Mouse (Mus musculus): ENCODE measurements at regions not wholly inside any gene's neighbourhood (a gene's known extent, or its start where the extent isn't known, plus 50 kb on each side); places are given as distances from the start of the nearest gene placed in this dataset.

DNA sequence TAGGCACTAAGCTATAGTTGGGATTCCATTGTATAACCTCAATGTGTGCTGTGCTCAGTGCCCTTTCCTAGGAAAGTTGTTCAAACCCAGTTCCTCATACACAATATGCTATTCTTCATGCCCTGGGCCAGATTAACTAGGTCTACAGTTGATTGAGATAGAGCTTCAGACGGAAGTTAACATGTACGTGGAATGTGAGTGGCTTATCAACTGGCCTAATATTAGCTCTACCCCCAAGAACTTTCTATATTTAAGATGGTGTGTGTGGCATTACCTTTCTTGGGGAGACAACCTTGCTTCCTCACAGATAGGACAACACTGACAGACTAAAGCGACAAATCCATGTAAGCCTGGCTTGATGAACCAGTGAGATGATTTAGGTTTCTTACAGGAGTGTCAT is 629.4 kb upstream of the Fam92a start:
- H3K9ac ChIP-seq (ENCODE audit: insufficient read depth, low read depth, low read length, poor library complexity, severe bottlenecking) = no peak overlapping the region
- in situ Hi-C loops (cut with MboI; ENCODE audit: low sequenced_read_pairs in 2 of 2, unreplicated experiment in 2 of 2) = no loop called here
- no peak overlapping the region for H3K4me3 ChIP-seq (ENCODE audit: insufficient read depth in 1 of 2, low read depth in 1 of 2, low read length in 2 of 2, poor library complexity in 1 of 2, severe bottlenecking in 1 of 2)
- no peak overlapping the region for H3K27ac ChIP-seq (ENCODE audit: insufficient read depth, low read depth, low read length, poor library complexity, severe bottlenecking)
- DNase-seq (ENCODE audit: low read depth, low spot score) = no peak
- TF ChIP-seq ZNF384 (IDR thresholded peaks at IDR 0.05; ENCODE audit: low read depth, low read length) = no peak
- no peak for TF ChIP-seq ZC3H11A (IDR thresholded peaks at IDR 0.05; ENCODE audit: borderline replicate concordance, low read depth, low read length)
- TF ChIP-seq CHD2 (IDR thresholded peaks at IDR 0.05; ENCODE audit: low read depth, low read length) = no peak
- TF ChIP-seq MAFK (IDR thresholded peaks at IDR 0.05; ENCODE audit: insufficient read depth, low read depth, low read length) = no peak
- no peak for TF ChIP-seq HCFC1 (IDR thresholded peaks at IDR 0.05; ENCODE audit: borderline replicate concordance, insufficient read depth, low read length)
- H3K4me1 ChIP-seq (ENCODE audit: control insufficient read depth in 2 of 2, insufficient read depth in 2 of 2, low read length in 2 of 2, poor library complexity in 1 of 2) = no peaks in the 10 kb centered on the region
- no peaks in the 10 kb centered on the region for H3K36me3 ChIP-seq (ENCODE audit: control insufficient read depth, insufficient read depth, low read length, poor library complexity, severe bottlenecking)
- no peaks in the 10 kb centered on the region for H3K9me3 ChIP-seq (ENCODE audit: control insufficient read depth, insufficient read depth, low read depth, low read length)

DNA sequence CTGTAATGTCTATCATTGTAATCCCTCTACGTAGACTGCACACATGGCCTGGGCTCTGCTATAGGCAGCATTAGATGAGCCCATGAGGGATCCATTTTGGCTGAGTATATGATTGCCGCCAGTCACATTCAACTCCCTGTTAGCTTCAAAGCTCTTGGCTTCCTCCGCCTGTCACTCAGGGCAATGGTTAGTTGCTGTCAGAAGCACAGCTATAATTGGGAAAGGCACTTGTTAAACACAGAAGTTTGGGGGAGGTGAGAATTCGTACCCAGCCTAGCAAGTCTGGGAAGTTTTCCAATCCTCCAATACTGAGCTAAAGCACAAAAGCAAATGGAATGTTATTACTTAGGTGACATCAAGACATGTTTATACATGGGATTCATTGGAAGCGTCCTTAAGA is 627.7 kb upstream of the Fam92a start:
- DNase-seq (ENCODE audit: low read depth, low spot score) = no peak
- H3K9ac ChIP-seq (ENCODE audit: insufficient read depth, low read depth, low read length, poor library complexity, severe bottlenecking) = no peak overlapping the region
- in situ Hi-C loops (cut with MboI; ENCODE audit: low sequenced_read_pairs in 2 of 2, unreplicated experiment in 2 of 2) = no loop called here
- TF ChIP-seq CHD2 (IDR thresholded peaks at IDR 0.05; ENCODE audit: low read depth, low read length) = no peak
- TF ChIP-seq HCFC1 (IDR thresholded peaks at IDR 0.05; ENCODE audit: borderline replicate concordance, insufficient read depth, low read length) = no peak
- no peak for TF ChIP-seq MAFK (IDR thresholded peaks at IDR 0.05; ENCODE audit: insufficient read depth, low read depth, low read length)
- no peak for TF ChIP-seq ZNF384 (IDR thresholded peaks at IDR 0.05; ENCODE audit: low read depth, low read length)
- no peak for TF ChIP-seq ZC3H11A (IDR thresholded peaks at IDR 0.05; ENCODE audit: borderline replicate concordance, low read depth, low read length)
- no peak overlapping the region for H3K4me3 ChIP-seq (ENCODE audit: insufficient read depth in 1 of 2, low read depth in 1 of 2, low read length in 2 of 2, poor library complexity in 1 of 2, severe bottlenecking in 1 of 2)
- H3K9me3 ChIP-seq (ENCODE audit: control insufficient read depth, insufficient read depth, low read depth, low read length) = no peaks in the 10 kb centered on the region
- no peak overlapping the region for H3K27ac ChIP-seq (ENCODE audit: insufficient read depth, low read depth, low read length, poor library complexity, severe bottlenecking)
- no peaks in the 10 kb centered on the region for H3K4me1 ChIP-seq (ENCODE audit: control insufficient read depth in 2 of 2, insufficient read depth in 2 of 2, low read length in 2 of 2, poor library complexity in 1 of 2)
- H3K36me3 ChIP-seq (ENCODE audit: control insufficient read depth, insufficient read depth, low read length, poor library complexity, severe bottlenecking) = no peaks in the 10 kb centered on the region

DNA sequence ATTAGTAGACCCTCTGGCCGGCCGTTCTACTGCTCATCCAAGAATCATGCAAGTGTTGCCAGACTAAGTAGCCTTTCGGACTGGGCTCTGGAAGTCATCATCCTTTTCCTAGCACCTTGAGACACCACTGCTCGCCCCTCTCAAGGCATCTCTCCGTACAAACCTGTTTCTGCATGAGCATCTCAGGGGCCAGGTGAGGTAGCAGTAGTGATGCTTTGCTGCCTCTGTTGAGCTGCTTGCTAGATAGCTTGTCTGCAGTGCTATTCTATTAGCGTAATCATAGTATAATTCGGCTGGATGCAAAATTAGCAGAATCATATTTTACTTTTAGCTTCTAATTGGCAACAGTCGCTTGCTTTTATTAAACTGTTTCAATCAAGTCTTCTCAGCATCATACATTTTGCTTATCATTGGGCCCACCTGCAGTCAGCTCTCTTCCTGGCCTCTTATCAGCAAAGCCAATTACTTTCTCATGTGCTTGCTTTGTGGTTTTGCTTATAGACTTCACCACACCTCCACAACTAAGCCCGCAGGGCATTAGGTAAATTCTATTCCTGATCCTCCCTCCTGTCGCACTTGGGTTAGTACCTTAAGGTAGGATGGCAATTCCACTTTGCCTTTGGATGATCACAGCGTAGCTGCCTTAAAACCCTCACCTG is 621.1 kb upstream of the Fam92a start:
- no peak for TF ChIP-seq ZNF384 (IDR thresholded peaks at IDR 0.05; ENCODE audit: low read depth, low read length)
- no peak for TF ChIP-seq MAFK (IDR thresholded peaks at IDR 0.05; ENCODE audit: insufficient read depth, low read depth, low read length)
- TF ChIP-seq CHD2 (IDR thresholded peaks at IDR 0.05; ENCODE audit: low read depth, low read length) = no peak
- no peak for TF ChIP-seq HCFC1 (IDR thresholded peaks at IDR 0.05; ENCODE audit: borderline replicate concordance, insufficient read depth, low read length)
- no peak for TF ChIP-seq ZC3H11A (IDR thresholded peaks at IDR 0.05; ENCODE audit: borderline replicate concordance, low read depth, low read length)

DNA sequence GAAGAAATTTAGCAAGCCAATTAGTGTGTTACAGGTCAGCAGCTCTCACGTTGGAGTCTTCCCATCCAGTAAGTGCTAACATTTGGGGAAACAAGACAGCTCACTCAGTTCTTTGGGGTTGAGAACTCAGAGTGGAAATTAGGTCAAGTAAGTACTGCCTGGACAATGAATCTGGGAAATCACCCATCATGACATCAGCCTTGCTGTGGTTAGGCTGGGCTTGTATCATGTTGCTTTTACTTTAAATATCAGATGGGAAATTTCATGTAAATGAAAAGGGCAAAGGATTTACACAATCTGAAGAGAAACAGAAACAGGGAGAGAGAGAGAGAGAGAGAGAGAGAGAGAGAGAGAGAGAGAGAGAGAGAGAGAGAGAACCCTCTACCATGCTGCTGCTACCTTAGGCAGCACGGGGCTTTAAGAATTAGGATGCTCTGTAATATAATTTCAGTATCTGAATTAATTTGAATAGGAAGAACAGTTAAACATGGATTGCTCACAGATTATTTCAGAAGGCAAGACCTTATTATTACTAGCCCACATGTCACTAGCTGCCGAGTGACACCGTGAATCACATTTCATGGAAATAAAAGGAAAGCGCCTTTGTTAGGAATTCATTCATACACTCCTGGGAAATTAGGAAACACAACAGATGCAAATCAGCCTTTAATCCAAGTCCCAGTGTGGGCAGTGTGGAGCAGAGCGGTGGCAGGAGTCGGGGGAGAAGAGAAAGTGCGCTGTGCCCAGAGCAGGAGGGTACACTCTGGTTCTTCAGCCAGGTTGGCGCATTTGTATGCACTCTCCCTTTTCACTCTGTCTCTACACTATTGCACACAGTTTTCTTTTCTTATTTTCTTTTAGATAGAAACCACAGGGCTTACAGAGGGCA is 620.2 kb upstream of the Fam92a start:
- Histone ChIP-seq H3K27ac (ENCODE audit: insufficient read depth, low read depth, low read length, poor library complexity, severe bottlenecking) (no peak overlapping the region), H3K4me1 (ENCODE audit: control insufficient read depth in 2 of 2, insufficient read depth in 2 of 2, low read length in 2 of 2, poor library complexity in 1 of 2) (no peaks in the 10 kb centered on the region), H3K9me3 (ENCODE audit: control insufficient read depth, insufficient read depth, low read depth, low read length) (no peaks in the 10 kb centered on the region), H3K36me3 (ENCODE audit: control insufficient read depth, insufficient read depth, low read length, poor library complexity, severe bottlenecking) (no peaks in the 10 kb centered on the region), H3K4me3 (ENCODE audit: insufficient read depth in 1 of 2, low read depth in 1 of 2, low read length in 2 of 2, poor library complexity in 1 of 2, severe bottlenecking in 1 of 2) (no peak overlapping the region), H3K9ac (ENCODE audit: insufficient read depth, low read depth, low read length, poor library complexity, severe bottlenecking) (no peak overlapping the region)
- in situ Hi-C loops (cut with MboI; ENCODE audit: low sequenced_read_pairs in 2 of 2, unreplicated experiment in 2 of 2) = no loop called here
- TF ChIP-seq CHD2 (IDR thresholded peaks at IDR 0.05; ENCODE audit: low read depth, low read length) (no peak), HCFC1 (IDR thresholded peaks at IDR 0.05; ENCODE audit: borderline replicate concordance, insufficient read depth, low read length) (no peak), MAFK (IDR thresholded peaks at IDR 0.05; ENCODE audit: insufficient read depth, low read depth, low read length) (no peak), ZNF384 (IDR thresholded peaks at IDR 0.05; ENCODE audit: low read depth, low read length) (no peak), ZC3H11A (IDR thresholded peaks at IDR 0.05; ENCODE audit: borderline replicate concordance, low read depth, low read length) (no peak)
- DNase-seq (ENCODE audit: low read depth, low spot score) = no peak

More for the DNA sequence above, 621.1 kb upstream of the Fam92a start:
- Histone ChIP-seq H3K36me3 (ENCODE audit: control insufficient read depth, insufficient read depth, low read length, poor library complexity, severe bottlenecking) (no peaks in the 10 kb centered on the region), H3K9ac (ENCODE audit: insufficient read depth, low read depth, low read length, poor library complexity, severe bottlenecking) (no peak overlapping the region), H3K4me3 (ENCODE audit: insufficient read depth in 1 of 2, low read depth in 1 of 2, low read length in 2 of 2, poor library complexity in 1 of 2, severe bottlenecking in 1 of 2) (no peak overlapping the region), H3K9me3 (ENCODE audit: control insufficient read depth, insufficient read depth, low read depth, low read length) (no peaks in the 10 kb centered on the region), H3K4me1 (ENCODE audit: control insufficient read depth in 2 of 2, insufficient read depth in 2 of 2, low read length in 2 of 2, poor library complexity in 1 of 2) (no peaks in the 10 kb centered on the region), H3K27ac (ENCODE audit: insufficient read depth, low read depth, low read length, poor library complexity, severe bottlenecking) (no peak overlapping the region)
- no peak for DNase-seq (ENCODE audit: low read depth, low spot score)
- in situ Hi-C loops (cut with MboI; ENCODE audit: low sequenced_read_pairs in 2 of 2, unreplicated experiment in 2 of 2) = no loop called here

Data from ES-E14 (cell line).